Mouse (Mus musculus) CH12.LX (cell line): ENCODE results near the gene Cd164. TPM values are rescaled to one million over a fixed set of nuclear protein-coding genes. Genes with fewer than 3 reads are reported as not detected.

Experiments
- DNase-seq: peaks from one replicate; pipeline ENCODE4 v3.0.0-alpha.2; 2013; ENCODE audit errors: extremely low read depth
- H3K27ac ChIP-seq: 2 replicates; pipeline ENCODE4 v1.5.1; 2012; ENCODE audit warnings: low read depth, mild to moderate bottlenecking, control low read depth, moderate library complexity; ENCODE audit not compliant: insufficient read depth
- H3K27me3 ChIP-seq: replicated peaks from 2 replicates; pipeline ENCODE3; 2012; ENCODE audit warnings: inconsistent platforms
- H3K36me3 ChIP-seq, 2 experiments: replicated peaks in 1 of 2; 2 replicates each; pipeline versions ENCODE3 to v1.6.1; 2012; ENCODE audit warnings: inconsistent platforms in 1 of 2, low read length in 1 of 2, mild to moderate bottlenecking in 1 of 2, mixed read lengths in 1 of 2, moderate library complexity in 1 of 2; ENCODE audit not compliant: control insufficient read depth in 1 of 2, insufficient read depth in 1 of 2
- H3K4me1 ChIP-seq, 2 experiments: 2 replicates each; pipeline ENCODE4 v1.6.1; 2012; ENCODE audit warnings: inconsistent platforms in 1 of 2, moderate library complexity in 1 of 2; ENCODE audit not compliant: insufficient read depth in 2 of 2, control insufficient read depth in 1 of 2
- H3K4me2 ChIP-seq: 2 replicates; pipeline ENCODE4 v1.6.1; 2012; ENCODE audit warnings: low read depth, mild to moderate bottlenecking, control low read depth; ENCODE audit not compliant: poor library complexity, insufficient read depth, severe bottlenecking
- H3K4me3 ChIP-seq, 3 experiments: fragments of 150-350 bp in 1 of 3; sonication (generic) in 1 of 3; replicated peaks in 1 of 3; 2 replicates each; pipeline versions ENCODE3 to v1.5.1; 2011 to 2012; ENCODE audit warnings: low read depth in 2 of 3, low read length in 2 of 3, mild to moderate bottlenecking in 2 of 3, moderate library complexity in 2 of 3, control low read depth in 1 of 3, improper control_type of control experiment in 1 of 3, inconsistent platforms in 1 of 3, mixed read lengths in 1 of 3; ENCODE audit not compliant: poor library complexity in 1 of 3
- H3K79me2 ChIP-seq: replicated peaks from 2 replicates; pipeline ENCODE4 v1.6.1; 2012; ENCODE audit warnings: mild to moderate bottlenecking, moderate library complexity; ENCODE audit not compliant: control insufficient read depth, poor library complexity, insufficient read depth, severe bottlenecking; ENCODE audit errors: extremely low read depth
- H3K9ac ChIP-seq: 2 replicates; pipeline ENCODE4 v1.6.1; 2012; ENCODE audit warnings: low read depth, mild to moderate bottlenecking, control low read depth, moderate library complexity; ENCODE audit not compliant: insufficient read depth
- H3K9me3 ChIP-seq: replicated peaks from 2 replicates; pipeline ENCODE3; 2012; ENCODE audit warnings: low read length, inconsistent platforms, mixed read lengths
- BHLHE40 ChIP-seq: IDR thresholded peaks from 2 replicates; pipeline ENCODE4 v1.6.1; 2011; ENCODE audit warnings: mild to moderate bottlenecking, low read depth, low read length, improper control_type of control experiment
- E2F4 ChIP-seq: IDR thresholded peaks from 2 replicates; pipeline ENCODE4 v1.6.1; 2011; ENCODE audit warnings: low read depth, low read length, improper control_type of control experiment; ENCODE audit not compliant: insufficient replicate concordance
- EP300 ChIP-seq: IDR thresholded peaks from 2 replicates; pipeline ENCODE4 v1.6.1; 2011; ENCODE audit warnings: low read length, improper control_type of control experiment
- ETS1 ChIP-seq: conservative IDR thresholded peaks from 2 replicates; pipeline ENCODE4 v1.6.1; 2012; ENCODE audit warnings: low read depth, mild to moderate bottlenecking, inconsistent platforms, low read length, improper control_type of control experiment, moderate library complexity
- GABPA ChIP-seq: IDR thresholded peaks from 2 replicates; pipeline ENCODE4 v1.6.1; 2012; ENCODE audit warnings: low read depth, low read length, improper control_type of control experiment, inconsistent platforms; ENCODE audit not compliant: insufficient replicate concordance
- IRF4 ChIP-seq: IDR thresholded peaks from 2 replicates; pipeline ENCODE4 v1.6.1; 2014; ENCODE audit warnings: low read depth, mild to moderate bottlenecking, inconsistent platforms, low read length, improper control_type of control experiment
- JUN ChIP-seq: IDR thresholded peaks from 2 replicates; pipeline ENCODE4 v1.6.1; 2011; ENCODE audit warnings: low read depth, mild to moderate bottlenecking, low read length, improper control_type of control experiment, moderate library complexity; ENCODE audit not compliant: insufficient read depth
- MAFK ChIP-seq: IDR thresholded peaks from 2 replicates; pipeline ENCODE4 v1.6.1; 2011; ENCODE audit warnings: low read length, improper control_type of control experiment; ENCODE audit not compliant: insufficient replicate concordance
- MAZ ChIP-seq: IDR thresholded peaks from 2 replicates; pipeline ENCODE4 v1.6.1; 2012; ENCODE audit warnings: low read depth, mild to moderate bottlenecking, inconsistent platforms, low read length, improper control_type of control experiment, moderate library complexity
- MEF2A ChIP-seq: IDR thresholded peaks from 2 replicates; pipeline ENCODE4 v1.6.1; 2014; ENCODE audit warnings: low read depth, mild to moderate bottlenecking, inconsistent platforms, low read length, improper control_type of control experiment, borderline replicate concordance
- NELFE ChIP-seq: IDR thresholded peaks from 2 replicates; pipeline ENCODE4 v1.6.1; 2011; ENCODE audit warnings: low read depth, low read length, improper control_type of control experiment
- NRF1 ChIP-seq: IDR thresholded peaks from 2 replicates; pipeline ENCODE4 v1.6.1; 2014; ENCODE audit warnings: low read depth, mild to moderate bottlenecking, inconsistent platforms, low read length, improper control_type of control experiment, moderate library complexity
- PAX5 ChIP-seq: IDR thresholded peaks from 2 replicates; pipeline ENCODE4 v1.6.1; 2012; ENCODE audit warnings: low read length, inconsistent platforms, mixed read lengths
- POLR2AphosphoS2 ChIP-seq: IDR thresholded peaks from 2 replicates; pipeline ENCODE4 v1.6.1; 2011; ENCODE audit warnings: low read depth, low read length, improper control_type of control experiment
- RCOR1 ChIP-seq: conservative IDR thresholded peaks from 2 replicates; pipeline ENCODE4 v1.6.1; 2012; ENCODE audit warnings: low read depth, mild to moderate bottlenecking, inconsistent platforms, low read length, improper control_type of control experiment
- SIN3A ChIP-seq: IDR thresholded peaks from 2 replicates; pipeline ENCODE4 v1.6.1; 2012; ENCODE audit warnings: low read length, improper control_type of control experiment, inconsistent platforms
- TBP ChIP-seq: conservative IDR thresholded peaks from 2 replicates; pipeline ENCODE4 v1.6.1; 2011; ENCODE audit warnings: low read depth, low read length, improper control_type of control experiment
- ZMIZ1 ChIP-seq: IDR thresholded peaks from 2 replicates; pipeline ENCODE4 v1.6.1; 2012; ENCODE audit warnings: low read depth, mild to moderate bottlenecking, inconsistent platforms, low read length, improper control_type of control experiment
- dilution Hi-C: fragments of 300-500 bp; cut with MboI; formaldehyde crosslinking; loops from 2 replicates; pipeline ENCODE4 v1.14.3; 2020; ENCODE audit warnings: low sequenced_read_pairs; ENCODE audit not compliant: extremely low pct_unique_long_range_greater_than_20kb, extremely low pct_ligation_motif_present
- in situ Hi-C: fragments of 300-500 bp; cut with MboI; formaldehyde crosslinking; loops from 3 replicates; pipeline ENCODE4 v1.14.3; 2019; ENCODE audit warnings: low sequenced_read_pairs, low pct_ligation_motif_present, low pct_unique_long_range_greater_than_20kb, mixed read lengths
- polyA plus RNA-seq: library from polyadenylated mRNA; unstranded; fragments of >175 nt; gene quantifications from 2 replicates; pipeline ENCODE4 v1.2.1, GENCODE M21; 2012; ENCODE audit warnings: low read depth; ENCODE audit not compliant: insufficient read length
- total RNA-seq, 2 experiments: library from RNA; depleted of rRNA; stranded (reverse); fragments of 300-350 nt in 1 of 2; fragments of >200 nt in 1 of 2; gene quantifications; 2 replicates each; pipeline ENCODE4 v1.2.3; 2012 to 2014

Gene Cd164
- total and polyA plus RNA-seq, 3 experiments: 41.0 to 191 (median 151) TPM

DNA sequence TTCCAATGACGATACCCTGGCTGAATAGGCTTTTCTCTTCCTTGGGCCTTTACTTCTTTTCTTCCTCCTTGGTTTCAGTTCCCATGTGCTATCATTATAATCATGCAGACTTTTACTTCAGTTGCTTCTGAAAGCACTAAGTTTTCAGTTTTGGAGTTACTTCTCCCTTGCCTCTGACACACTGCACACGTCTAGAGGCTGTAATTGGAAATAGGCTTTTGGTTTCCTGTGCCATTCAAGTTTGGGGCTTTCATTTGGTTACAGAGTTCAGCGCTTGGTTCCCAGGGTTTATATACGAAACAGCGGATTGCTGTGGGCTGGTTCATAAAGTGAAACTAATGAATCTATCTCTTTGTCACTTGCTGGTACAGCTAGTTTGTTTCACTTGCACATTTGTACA lies 10.8 kb downstream of the Cd164 start:
- peaks cover 31 to 74% of the 10 kb centered on the region in 2 experiments for H3K36me3 ChIP-seq

DNA sequence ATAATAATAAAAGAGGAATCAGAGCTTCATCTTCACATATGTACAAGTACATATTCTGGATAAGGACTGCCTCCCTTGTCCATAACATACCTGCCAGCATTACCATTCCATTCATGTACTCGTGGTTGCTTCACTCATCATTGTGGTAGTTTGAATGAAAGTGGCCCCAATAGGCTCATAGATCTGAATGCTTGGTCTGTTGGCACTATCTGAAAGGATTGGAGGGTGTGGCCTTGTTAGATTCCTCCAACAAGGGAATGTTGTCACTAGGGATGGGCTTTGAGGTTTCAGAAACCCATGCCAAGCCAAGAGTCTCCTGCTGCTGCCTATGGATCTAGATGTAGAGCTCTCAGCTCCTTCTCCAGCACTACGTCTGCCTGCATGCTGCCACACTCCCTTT lies 16.8 kb downstream of the Cd164 start:
- dilution Hi-C loops: no loop called here
- peaks cover 12 to 62% of the 10 kb centered on the region in 2 experiments for H3K36me3 ChIP-seq
- TF ChIP-seq ZMIZ1 (no peak), ETS1 (no peak), RCOR1 (no peak), GABPA (no peak), E2F4 (no peak), MAZ (no peak), JUN (no peak), TBP (no peak), MEF2A (no peak), EP300 (no peak)
- TF ChIP-seq, all 38 proteins: peak for 0
- Histone ChIP-seq H3K9ac (no peak overlapping the region), H3K27me3 (no peaks in the 10 kb centered on the region), H3K4me3 (no peak overlapping the region), H3K9me3 (no peaks in the 10 kb centered on the region), H3K4me1 (peaks cover 3 to 31% of the 10 kb centered on the region in 2 experiments), H3K79me2 (peaks cover 7% of the 10 kb centered on the region), H3K27ac (no peak overlapping the region), H3K4me2 (no peak overlapping the region)
- in situ Hi-C loops: no loop called here
- DNase-seq: no peak

More for the DNA sequence above, 10.8 kb downstream of the Cd164 start:
- no peak overlapping the region for H3K4me3 ChIP-seq
- H3K9ac ChIP-seq: no peak overlapping the region
- TF ChIP-seq NRF1 (no peak), ETS1 (peak; percentile 31), MAZ (no peak), ZMIZ1 (no peak), BHLHE40 (peak; percentile 56), SIN3A (no peak), NELFE (no peak), EP300 (peak; percentile 71), POLR2AphosphoS2 (no peak), MAFK (no peak), PAX5 (no peak), IRF4 (peak; percentile 81)
- in situ Hi-C loops: no loop called here
- H3K4me1 ChIP-seq: peaks cover 7 to 77% of the 10 kb centered on the region in 2 experiments
- DNase-seq: peak; percentile 66
- H3K27me3 ChIP-seq: no peaks in the 10 kb centered on the region
- H3K27ac ChIP-seq: no peak overlapping the region
- H3K9me3 ChIP-seq: no peaks in the 10 kb centered on the region
- dilution Hi-C loops: no loop called here
- peaks cover 33% of the 10 kb centered on the region for H3K79me2 ChIP-seq
- peak overlapping the region; percentile 44; the same call in 1 of the 2 replicates for H3K4me2 ChIP-seq
